Mouse (Mus musculus): Measurements from ENCODE around the gene Klhdc8a.

DNA sequence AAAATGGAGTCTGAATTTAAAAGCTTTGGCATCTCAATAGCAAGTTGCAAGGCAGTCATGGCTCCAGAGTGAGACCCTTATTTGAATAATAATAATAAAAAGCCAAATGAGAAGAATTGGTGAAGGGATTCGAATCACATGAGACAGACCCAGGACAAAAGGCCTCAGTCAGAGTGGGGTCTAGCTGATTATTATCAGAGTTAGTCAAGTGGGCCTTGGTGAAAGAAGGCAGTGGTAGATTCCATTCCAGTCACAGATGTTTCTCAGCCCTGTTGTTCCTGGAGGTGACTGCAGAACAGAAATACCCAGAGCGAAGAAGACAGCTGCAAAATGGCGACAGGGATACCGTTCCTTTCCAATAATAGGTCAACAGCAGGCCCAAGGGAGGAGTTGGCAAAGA is 34.8 kb upstream of the Klhdc8a start:
- no peak for TF ChIP-seq CTCF (IDR thresholded peaks at IDR 0.05; ENCODE audit: insufficient read depth, low read depth, low read length)
- TF ChIP-seq POLR2A (IDR thresholded peaks at IDR 0.05; ENCODE audit: insufficient read depth, low read depth, low read length), result no peak

Data from olfactory bulb, adult 2 months (tissue).